Mouse (Mus musculus) liver, embryonic 14.5 days (tissue): ENCODE results near the gene Mafg.

Source experiments
- CTCF ChIP-seq: IDR thresholded peaks from 2 replicates; pipeline ENCODE4 v1.5.1; 2016; ENCODE audit warnings: antibody characterized with exemption, low read depth, control low read depth
- EP300 ChIP-seq: IDR thresholded peaks from 2 replicates; pipeline ENCODE4 v1.6.1; 2016; ENCODE audit warnings: antibody characterized with exemption, low read depth

DNA sequence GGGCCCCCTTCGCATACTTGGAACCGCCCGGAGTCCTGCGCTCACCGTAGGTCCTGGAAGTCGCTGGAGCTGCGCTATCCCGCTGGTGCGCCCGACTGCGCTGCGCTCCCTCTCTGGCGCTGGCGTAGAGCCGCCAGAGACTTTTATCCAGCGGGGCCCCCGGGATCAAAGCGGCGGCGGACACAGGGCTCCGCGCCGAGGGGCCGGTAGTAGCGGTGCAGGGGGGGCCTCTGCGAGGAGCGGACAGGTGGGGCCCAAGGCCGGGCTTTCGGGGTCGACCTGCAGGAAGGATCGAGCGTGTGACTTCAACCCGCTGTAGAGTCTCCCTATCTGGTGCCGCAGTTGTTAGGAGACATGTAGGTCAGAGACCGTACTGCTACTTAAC lies 27.7 kb upstream of the Mafg start, which contains the start of gene Notum:
- TF ChIP-seq EP300 (no peak), CTCF (no peak)
